Mouse (Mus musculus) megakaryocyte, embryonic 14.5 days (primary cell): ENCODE measurements around the gene Clpx.

Experiments used
- FLI1 ChIP-seq: IDR thresholded peaks from 2 replicates; pipeline ENCODE4 v1.6.1; 2012; ENCODE audit warnings: low read length, inconsistent platforms, mixed read lengths
- GATA1 ChIP-seq: IDR thresholded peaks from 3 replicates; pipeline ENCODE4 v1.6.1; 2012; ENCODE audit warnings: mixed read lengths, low read length, inconsistent platforms, borderline replicate concordance

DNA sequence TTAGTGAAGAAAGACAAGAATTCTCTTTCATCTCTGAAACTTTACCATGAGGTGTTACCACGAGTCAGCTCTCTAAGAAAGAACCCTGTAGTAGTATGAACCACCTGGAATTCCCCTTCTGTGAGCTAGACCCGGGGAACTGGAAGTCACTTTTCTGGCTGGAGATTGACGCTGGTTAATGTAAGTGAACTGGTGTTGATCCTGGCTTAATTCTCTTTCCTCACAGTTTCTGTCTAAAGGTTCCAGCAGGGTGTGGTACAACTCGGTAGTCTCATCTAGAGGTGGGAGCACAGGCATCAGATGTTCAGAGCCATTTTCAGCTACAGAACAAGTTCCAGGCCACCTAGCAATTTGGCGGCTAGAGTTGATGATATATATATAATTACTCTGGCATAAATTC is 941 bp upstream of the Clpx start:
- TF ChIP-seq GATA1: no peak
- TF ChIP-seq FLI1: no peak
